Mouse (Mus musculus): ENCODE results near the gene Lrmp. TPM values are rescaled to one million over a fixed set of nuclear protein-coding genes. Genes with fewer than 3 reads are reported as not detected.
"Not testable (repeated sequence)": the region's sequence is repeated elsewhere in the genome, so short reads cannot be mapped to it uniquely, and the experiment has no call there.

Gene Lrmp
- total RNA-seq, 2 experiments from 2014 or later, result 3.8 to 6.1 TPM

DNA sequence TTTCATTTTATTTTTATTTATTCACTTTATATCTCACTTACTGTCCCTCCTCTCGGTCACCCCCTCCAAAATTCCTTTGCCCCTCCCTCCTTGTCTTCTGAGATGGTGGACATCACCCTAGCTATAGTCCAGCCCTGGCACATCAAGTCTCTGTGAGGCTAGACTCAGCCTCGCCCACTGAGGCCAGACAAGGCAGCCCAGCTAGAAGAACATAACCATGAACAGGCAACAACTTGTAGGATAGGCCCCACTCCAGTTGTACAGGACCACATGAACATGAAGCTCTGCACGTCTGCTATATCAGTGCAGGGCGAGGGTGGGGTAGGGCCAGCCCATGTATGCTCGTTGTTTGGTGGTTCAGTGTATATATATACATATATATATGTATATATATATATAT is 16.5 kb downstream of the Lrmp start:
- Histone ChIP-seq H3K4me3 (no peak overlapping the region), H3K27ac (no peak overlapping the region)
- no peak for DNase-seq (ENCODE audit: low spot score in 2 of 2)
- TF ChIP-seq CTCF (conservative IDR thresholded peaks at IDR 0.05), result no peak

DNA sequence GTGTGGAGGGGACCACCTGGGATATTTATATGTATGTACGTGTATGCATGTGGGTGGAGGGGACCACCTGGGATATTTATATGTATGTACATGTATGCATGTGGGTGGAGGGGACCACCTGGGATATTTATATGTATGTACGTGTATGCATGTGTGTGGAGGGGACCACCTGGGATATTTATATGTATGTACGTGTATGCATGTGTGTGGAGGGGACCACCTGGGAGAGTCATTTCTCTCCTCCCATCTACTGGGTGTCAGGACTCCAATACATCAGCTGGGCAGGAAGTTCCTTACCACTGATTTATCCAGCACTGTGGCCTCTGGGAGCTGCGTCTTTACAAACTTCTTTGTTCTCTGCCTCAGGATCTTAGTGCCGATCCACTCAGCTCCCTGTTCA is 17.5 kb downstream of the Lrmp start:
- not testable (repeated sequence) for DNase-seq (ENCODE audit: low spot score in 2 of 2); H3K27ac ChIP-seq; H3K4me3 ChIP-seq

DNA sequence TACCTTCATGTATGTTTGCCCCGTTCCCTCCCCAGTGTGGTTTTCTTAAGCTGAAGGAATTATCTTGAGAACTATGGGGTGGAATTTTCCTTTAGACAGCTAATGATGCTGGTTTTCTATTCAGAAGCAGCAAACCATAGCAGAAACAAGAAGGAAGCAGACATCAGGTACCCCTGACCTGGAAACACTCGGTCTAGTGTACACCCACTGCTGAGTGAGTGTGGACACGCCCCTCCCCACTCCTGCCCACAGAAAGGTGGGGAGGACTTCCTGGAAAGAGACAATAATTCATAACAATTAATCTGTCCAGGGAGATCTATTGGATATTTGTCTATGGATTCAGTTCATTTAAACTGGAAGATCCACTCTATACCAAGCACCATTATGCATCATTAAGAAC is 19.8 kb downstream of the Lrmp start:
- H3K4me3 ChIP-seq, result no peak overlapping the region
- no peak for TF ChIP-seq CTCF (conservative IDR thresholded peaks at IDR 0.05)
- H3K27ac ChIP-seq, result no peak overlapping the region
- DNase-seq (ENCODE audit: low spot score in 2 of 2), result no peak

DNA sequence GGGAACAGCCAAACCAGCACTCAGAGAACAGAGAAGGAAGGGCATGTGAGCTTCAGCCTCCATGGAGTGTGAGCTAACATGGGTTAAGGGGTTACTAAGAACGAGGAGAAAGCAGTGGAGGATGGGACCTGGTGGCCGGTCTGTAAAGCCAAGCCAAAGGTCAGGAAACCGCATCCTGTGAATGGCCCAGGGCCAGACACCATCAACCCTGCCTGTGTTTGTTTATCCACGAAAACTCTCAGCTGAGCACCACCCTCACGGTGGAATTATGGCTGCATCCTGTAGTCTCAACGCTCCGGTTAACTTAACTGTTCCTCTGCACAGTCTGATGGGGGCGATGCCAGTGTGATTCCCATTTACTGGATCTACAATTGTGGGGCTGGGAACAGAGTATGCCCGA is 20.4 kb downstream of the Lrmp start:
- DNase-seq (ENCODE audit: low spot score in 2 of 2), result no peak
- H3K27ac ChIP-seq, result no peak overlapping the region
- no peak overlapping the region for H3K4me3 ChIP-seq
- TF ChIP-seq CTCF (conservative IDR thresholded peaks at IDR 0.05), result no peak

DNA sequence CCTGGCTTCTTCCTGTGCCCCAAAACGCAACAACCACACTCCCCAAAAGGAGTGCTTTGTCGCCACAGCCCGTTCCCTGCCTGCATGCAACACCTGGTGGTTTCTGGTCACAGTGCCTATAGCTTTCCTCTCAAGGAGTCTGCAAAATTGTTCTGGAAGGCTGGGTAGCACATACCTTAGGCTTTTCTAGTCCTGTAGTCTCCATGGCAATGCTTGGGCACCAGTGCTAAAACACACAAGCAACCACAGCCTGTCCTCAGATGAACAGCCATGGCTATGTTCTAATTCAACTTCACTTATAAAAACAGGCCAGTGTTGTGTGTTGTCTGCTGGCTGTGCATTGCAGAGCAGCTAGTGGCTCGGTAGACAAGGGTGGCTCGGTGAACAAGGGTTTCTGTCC is 21.4 kb downstream of the Lrmp start:
- no peak overlapping the region for H3K4me3 ChIP-seq
- TF ChIP-seq CTCF (conservative IDR thresholded peaks at IDR 0.05), result no peak
- no peak overlapping the region for H3K27ac ChIP-seq
- DNase-seq (ENCODE audit: low spot score in 2 of 2), result no peak

DNA sequence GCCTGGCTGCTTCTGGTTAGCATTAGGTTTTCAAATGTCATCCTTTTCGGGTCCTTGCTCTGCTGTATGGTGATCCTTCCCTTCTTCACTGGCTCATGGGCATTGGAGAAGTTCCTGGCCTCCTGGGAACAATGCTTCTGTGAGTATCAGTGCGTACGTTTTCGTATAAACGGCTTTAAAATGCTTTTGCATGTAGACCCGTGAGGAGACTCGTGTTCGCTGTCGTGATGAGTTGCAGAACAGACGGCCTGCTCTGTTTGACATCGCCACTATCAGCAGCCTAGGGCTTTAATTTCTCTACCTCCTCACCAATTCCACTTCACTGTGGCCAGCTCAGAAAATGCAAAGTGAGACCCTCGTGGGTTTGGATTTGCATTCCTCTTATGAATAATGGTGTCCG is 23.8 kb downstream of the Lrmp start:
- Histone ChIP-seq H3K4me3 (no peak overlapping the region), H3K27ac (no peak overlapping the region)
- DNase-seq (ENCODE audit: low spot score in 2 of 2), result no peak
- no peak for TF ChIP-seq CTCF (conservative IDR thresholded peaks at IDR 0.05)

DNA sequence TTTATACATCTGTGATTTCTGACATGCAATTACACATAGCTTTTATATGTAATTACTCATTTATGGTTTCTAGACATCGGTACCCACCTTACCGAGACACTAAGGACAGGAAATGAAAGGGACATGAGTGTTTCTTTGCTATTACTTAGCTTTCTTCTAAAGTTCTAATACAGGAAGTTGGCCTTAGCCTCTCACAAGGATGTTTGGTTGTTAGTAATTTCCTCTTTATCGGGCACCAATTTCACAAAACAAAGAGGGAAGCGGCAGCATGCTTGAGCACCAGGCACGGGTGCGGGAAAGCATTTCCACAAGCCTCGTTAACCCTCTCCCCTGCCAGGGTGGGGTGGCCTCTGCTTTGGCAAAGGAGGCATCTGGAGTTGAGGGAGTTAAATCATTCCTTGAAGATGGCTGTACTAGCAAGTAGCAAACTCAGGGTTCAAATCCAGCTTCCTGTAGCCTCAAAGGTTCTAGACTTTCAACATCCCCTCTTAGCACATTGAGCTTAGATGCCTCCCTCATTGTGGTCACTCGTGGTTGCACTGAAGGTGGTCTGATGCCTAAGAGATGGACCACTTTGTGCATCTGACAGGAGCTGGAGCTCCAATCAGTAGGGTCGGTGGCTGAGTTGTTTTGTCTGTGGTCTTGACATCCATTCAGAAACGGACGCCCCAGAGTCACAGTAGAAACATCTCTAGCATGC is 24.5 kb downstream of the Lrmp start:
- Histone ChIP-seq H3K27ac (no peak overlapping the region), H3K4me3 (no peak overlapping the region)
- DNase-seq (ENCODE audit: low spot score in 2 of 2), result no peak
- no peak for TF ChIP-seq CTCF (conservative IDR thresholded peaks at IDR 0.05)

DNA sequence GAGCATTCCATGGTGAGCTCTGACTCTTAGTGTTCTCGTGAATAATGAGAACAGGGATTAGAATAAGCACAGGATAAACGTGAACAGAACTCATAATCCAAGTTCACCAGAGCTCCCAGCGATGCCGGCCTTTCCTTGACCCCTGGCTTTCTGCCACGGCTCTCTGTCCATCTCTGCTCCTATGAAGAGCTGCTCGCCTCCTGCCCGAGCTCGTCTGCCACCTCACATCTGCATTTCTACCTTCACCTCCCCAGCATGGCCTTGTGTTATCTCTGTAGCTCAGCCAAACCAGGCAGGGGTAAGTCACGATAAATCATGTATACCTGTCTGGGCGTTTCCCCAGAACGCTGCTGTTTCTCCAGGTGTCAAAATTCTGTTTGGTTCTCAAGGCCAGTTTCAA is 25.3 kb downstream of the Lrmp start:
- Histone ChIP-seq H3K27ac (no peak overlapping the region), H3K4me3 (no peak overlapping the region)
- no peak for TF ChIP-seq CTCF (conservative IDR thresholded peaks at IDR 0.05)
- DNase-seq (ENCODE audit: low spot score in 2 of 2), result no peak

DNA sequence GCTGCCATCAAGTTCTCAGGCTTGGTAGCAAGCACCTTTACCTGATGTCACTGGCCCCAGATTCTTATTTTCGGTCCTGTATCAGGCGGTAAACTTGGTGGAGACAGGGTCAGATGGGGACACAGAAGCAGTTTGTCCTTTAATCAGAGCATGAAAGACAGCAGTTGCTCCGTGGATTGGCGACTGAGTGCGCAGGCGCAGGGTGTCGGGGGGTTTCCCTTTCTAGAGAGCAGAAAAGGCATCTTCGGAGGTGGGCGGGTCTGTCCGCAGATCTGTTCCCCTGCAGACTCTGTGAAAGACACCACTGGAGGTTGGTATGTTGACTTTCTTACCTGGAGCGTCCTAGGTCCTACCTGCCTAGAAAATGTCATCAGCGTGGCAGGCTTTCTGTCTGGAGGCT is 26.4 kb downstream of the Lrmp start:
- TF ChIP-seq CTCF (conservative IDR thresholded peaks at IDR 0.05), result no peak
- Histone ChIP-seq H3K27ac (no peak overlapping the region), H3K4me3 (no peak overlapping the region)
- DNase-seq (ENCODE audit: low spot score in 2 of 2), result no peak

DNA sequence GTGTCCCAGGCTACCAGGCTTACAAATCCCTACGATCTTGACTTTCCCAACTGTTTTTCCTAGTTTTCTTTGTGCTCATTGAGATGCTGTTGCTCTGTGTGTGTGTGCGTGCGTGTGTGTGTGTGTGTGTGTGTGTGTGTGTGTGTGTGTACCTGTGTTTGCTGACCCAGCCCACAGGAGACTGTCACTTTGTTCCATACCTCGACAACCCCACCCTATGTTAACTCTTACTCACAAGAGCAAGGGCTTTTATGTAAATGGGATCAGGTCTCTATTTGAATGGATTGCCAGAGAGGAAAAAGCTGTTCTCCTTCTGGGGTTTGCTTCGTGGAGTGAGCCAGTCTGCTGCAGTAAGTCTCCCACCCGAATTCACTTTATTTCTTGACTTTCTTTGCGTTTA is 29.7 kb downstream of the Lrmp start:
- Histone ChIP-seq H3K27ac (no peak overlapping the region), H3K4me3 (no peak overlapping the region)
- no peak for TF ChIP-seq CTCF (conservative IDR thresholded peaks at IDR 0.05)
- DNase-seq (ENCODE audit: low spot score in 2 of 2), result no peak

DNA sequence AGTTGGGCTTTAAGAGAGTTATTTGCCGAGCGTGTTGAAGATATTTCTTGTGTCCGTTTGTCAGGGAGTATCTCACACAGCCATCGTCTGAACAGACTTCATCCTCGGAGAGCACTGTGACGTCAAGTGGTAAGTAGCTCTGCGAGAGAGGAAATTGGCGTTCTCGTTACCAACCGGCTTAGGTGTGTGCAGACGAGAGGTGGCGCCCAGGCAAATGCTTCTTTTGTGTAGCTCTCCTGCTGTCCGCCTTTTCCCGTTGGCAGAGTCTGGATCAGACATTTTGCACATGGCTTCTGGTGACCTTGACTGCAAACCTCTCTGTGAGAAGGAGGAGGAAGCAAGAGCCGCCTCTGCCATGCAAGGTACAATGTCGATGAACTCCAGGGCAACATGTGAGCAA is 32.3 kb downstream of the Lrmp start:
- no peak for DNase-seq (ENCODE audit: low spot score in 2 of 2)
- no peak for TF ChIP-seq CTCF (conservative IDR thresholded peaks at IDR 0.05)
- no peak overlapping the region for H3K27ac ChIP-seq
- no peak overlapping the region for H3K4me3 ChIP-seq

DNA sequence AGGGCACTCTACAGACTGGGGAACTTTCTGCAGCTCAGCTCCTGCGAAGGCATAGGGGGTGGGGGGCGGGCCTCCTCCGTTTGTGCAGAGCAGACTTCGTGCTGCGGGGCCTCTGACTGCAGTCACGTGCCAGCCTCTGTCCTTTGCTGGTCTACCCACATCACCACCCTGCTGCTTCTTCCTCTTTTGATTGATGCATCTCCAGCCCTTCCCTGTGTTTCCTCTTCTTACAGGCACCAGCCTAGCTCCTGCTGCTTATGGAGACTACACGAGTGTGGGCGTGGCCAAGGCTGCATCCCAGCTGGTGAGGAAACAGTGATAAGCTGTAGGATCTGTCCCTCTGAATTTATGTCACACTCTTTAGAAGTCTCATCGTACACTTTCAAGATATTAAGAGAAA is 33.6 kb downstream of the Lrmp start:
- Histone ChIP-seq H3K4me3 (no peak overlapping the region), H3K27ac (no peak overlapping the region)
- DNase-seq (ENCODE audit: low spot score in 2 of 2), result peak; percentile 6 to 12
- no peak for TF ChIP-seq CTCF (conservative IDR thresholded peaks at IDR 0.05)

DNA sequence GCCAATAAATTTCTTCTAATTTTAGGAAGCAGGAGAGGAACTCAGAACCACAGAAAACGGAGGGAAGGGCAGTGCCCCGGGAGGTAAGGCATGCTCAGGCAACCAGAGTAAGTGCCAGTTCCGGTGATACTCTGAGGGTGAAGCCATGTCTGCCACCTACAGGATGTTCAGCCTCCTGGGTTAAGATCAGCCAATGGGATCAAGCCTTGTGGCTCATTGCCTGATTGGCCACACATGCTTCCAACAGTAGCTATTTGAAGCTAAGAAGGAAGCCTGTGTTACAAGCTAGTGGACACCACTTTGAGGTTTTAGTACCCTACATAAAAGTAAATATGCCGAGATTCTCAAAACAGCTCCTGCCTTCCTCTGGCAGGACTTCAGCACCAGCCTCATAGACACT is 43.2 kb downstream of the Lrmp start:
- no peak; the same call in 1 of the 2 replicates for TF ChIP-seq CTCF (conservative IDR thresholded peaks at IDR 0.05)
- Histone ChIP-seq H3K27ac (no peak overlapping the region), H3K4me3 (no peak overlapping the region)
- no peak for DNase-seq (ENCODE audit: low spot score in 2 of 2)

DNA sequence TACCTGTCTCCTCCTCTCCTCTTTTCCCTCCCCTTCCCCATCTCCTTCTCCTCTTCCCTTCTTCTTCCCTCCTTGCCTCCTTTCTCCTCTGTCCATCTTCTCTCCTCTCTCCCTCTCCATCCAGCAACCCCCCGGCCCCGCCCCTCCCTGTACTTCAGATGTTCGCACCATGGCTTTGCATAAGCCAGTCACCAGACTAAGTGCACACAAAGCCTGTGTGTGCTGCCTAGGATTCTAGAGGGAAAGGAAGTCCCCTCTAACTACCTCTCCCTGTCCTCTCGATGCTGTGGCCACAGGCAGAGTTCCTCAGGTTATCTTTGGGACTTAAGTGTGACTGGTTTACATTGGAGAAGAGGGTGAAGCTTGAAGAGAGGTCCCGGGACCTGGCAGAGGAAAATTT is 45.1 kb downstream of the Lrmp start:
- H3K27ac ChIP-seq, result no peak overlapping the region
- H3K4me3 ChIP-seq, result no peak overlapping the region
- DNase-seq (ENCODE audit: low spot score in 2 of 2), result no peak
- no peak for TF ChIP-seq CTCF (conservative IDR thresholded peaks at IDR 0.05)

Measured in layer of hippocampus, adult 2 months (tissue).